Mouse (Mus musculus): ENCODE measurements around the gene Gna14.

DNA sequence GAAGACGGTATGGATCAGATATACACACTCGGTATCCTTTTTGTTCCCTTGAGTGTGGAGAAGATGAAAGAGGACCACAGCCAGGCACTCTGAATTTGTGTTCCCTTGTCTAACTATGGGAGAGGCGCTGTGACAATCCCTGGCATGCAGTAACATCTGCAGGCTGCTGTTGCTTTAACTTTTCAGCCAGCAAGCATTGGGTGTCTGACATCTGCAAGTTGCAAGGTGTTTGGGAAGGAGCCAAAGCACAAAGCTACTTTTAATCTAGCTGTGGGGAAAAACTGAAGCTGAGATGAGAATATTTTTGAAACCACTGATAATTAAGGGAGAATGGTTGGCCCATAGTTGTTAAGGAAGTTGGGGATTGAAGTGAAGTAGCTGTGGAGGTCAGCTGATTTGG, 83.0 kb downstream of the Gna14 start:
- no peak for TF ChIP-seq CTCF (IDR thresholded peaks at IDR 0.05; ENCODE audit: borderline replicate concordance, insufficient read depth, low read depth, low read length)
- no peak for TF ChIP-seq POLR2A (IDR thresholded peaks at IDR 0.05; ENCODE audit: borderline replicate concordance, insufficient read depth, low read length)

Data from cerebellum, adult 2 months (tissue).